ENCODE assay signal across 24 mouse cellular contexts in genomic region chr1:185605996-185606395, GRCm38 (mm10).
DNase-seq lines count a peak whose midpoint lies in the region; ATAC-seq and TF ChIP-seq lines count a peak whose summit lies in the region.
"Had no signal": no experiment of that assay in that cellular context is flagged by ENCODE, and none has a peak within 500 bp of the region (broad histone marks: within the 10 kb centered on the region; RNA-seq: fewer than 3 reads in every experiment).

No protein-coding gene starts in this region.

- no peak for TF ChIP-seq CTCF in kidney, adult 2 months (conservative IDR thresholded peaks at IDR 0.05; ENCODE audit: insufficient read depth, insufficient read length, low read depth, low read length)
- TF ChIP-seq CTCF in liver, adult 2 months (IDR thresholded peaks at IDR 0.05; ENCODE audit: low read depth, low read length) = no peak

- no peak overlapping the region for H3K4me2 ChIP-seq in kidney, embryonic 15.5 days
- H3K4me2 ChIP-seq in liver, embryonic 12.5 days = no peak overlapping the region
- H3K4me2 ChIP-seq: embryonic facial prominence, embryonic 12.5 days; forebrain, embryonic 13.5 days; forebrain, embryonic 15.5 days had no signal

- no peaks in the 10 kb centered on the region for H3K79me2 ChIP-seq in liver, adult 2 months (ENCODE audit: control insufficient read depth, insufficient read depth, low read length)

- no peaks in the 10 kb centered on the region for H3K36me3 ChIP-seq in kidney, adult 2 months (ENCODE audit: control insufficient read depth, insufficient read depth, low read length)
- H3K36me3 ChIP-seq in kidney, embryonic 15.5 days = no peaks in the 10 kb centered on the region
- H3K36me3 ChIP-seq in liver, adult 2 months (ENCODE audit: control insufficient read depth, insufficient read depth, low read length) = no peaks in the 10 kb centered on the region
- no peaks in the 10 kb centered on the region for H3K36me3 ChIP-seq in liver, embryonic 12.5 days
- H3K36me3 ChIP-seq: embryonic facial prominence, embryonic 10.5 days; embryonic facial prominence, embryonic 12.5 days; forebrain, embryonic 15.5 days; G1E had no signal

- 59% methylated on average over 4 of the region's 4 CpGs for WGBS in kidney, adult 2 months
- WGBS in kidney, embryonic 15.5 days = 75% methylated on average over 4 of the region's 4 CpGs
- WGBS in liver, adult 2 months = 81% methylated on average over 4 of the region's 4 CpGs
- WGBS in liver, embryonic 12.5 days (ENCODE audit: insufficient replicate concordance) = 55% methylated on average over 4 of the region's 4 CpGs

- H3K4me1 ChIP-seq in kidney, adult 2 months (ENCODE audit: control insufficient read depth, insufficient read depth, low read length) = peaks cover 7% of the 10 kb centered on the region; the same call in 1 of the 2 replicates
- H3K4me1 ChIP-seq in kidney, embryonic 15.5 days = no peaks in the 10 kb centered on the region
- peaks cover 3% of the 10 kb centered on the region; the same call in 1 of the 2 replicates for H3K4me1 ChIP-seq in liver, adult 2 months (ENCODE audit: control insufficient read depth, insufficient read depth, low read length)
- no peaks in the 10 kb centered on the region for H3K4me1 ChIP-seq in liver, embryonic 12.5 days
- H3K4me1 ChIP-seq: embryonic facial prominence, embryonic 10.5 days; embryonic facial prominence, embryonic 12.5 days; forebrain, embryonic 13.5 days; forebrain, embryonic 15.5 days had no signal

- H3K9me3 ChIP-seq in kidney, embryonic 15.5 days (replicated peaks) = no peaks in the 10 kb centered on the region
- H3K9me3 ChIP-seq in liver, embryonic 12.5 days (replicated peaks) = no peaks in the 10 kb centered on the region
- H3K9me3 ChIP-seq: embryonic facial prominence, embryonic 10.5 days; embryonic facial prominence, embryonic 12.5 days; forebrain, embryonic 13.5 days; forebrain, embryonic 15.5 days; G1E had no signal

- ATAC-seq in kidney, embryonic 15.5 days (replicated peaks; ENCODE audit: low FRiP score) = no peak
- no peak for ATAC-seq in liver, embryonic 12.5 days
- ATAC-seq: activated CD4-positive, CD25-positive, alpha-beta regulatory T cell, adult 4 months; CD4-positive, CD25-positive, alpha-beta regulatory T cell, adult 4 months; forebrain, embryonic 13.5 days; forebrain, embryonic 15.5 days; Patski had no signal

- DNase-seq in heart, adult 11 months = peak; percentile 70
- no peak for DNase-seq in heart, adult 18-20 months
- peak; percentile 56 for DNase-seq in kidney, adult 2 months
- peak; percentile 47 for DNase-seq in liver, adult 2 months (ENCODE audit: extremely low read depth, low read depth, low spot score)
- DNase-seq: adrenal gland, adult 8-10 months; adrenal gland, postnatal 14 days; adrenal gland, postnatal 36 days; B cell, adult 2 months; cerebellum, adult 11-12 months; cerebellum, adult 2 months; cerebellum, adult 9-10 months; cerebellum, postnatal 10 days; cerebellum, postnatal 25 days had no signal

- no peak overlapping the region for H3K9ac ChIP-seq in kidney, embryonic 15.5 days
- H3K9ac ChIP-seq in liver, adult 2 months (ENCODE audit: low read depth, low read length) = no peak overlapping the region
- H3K9ac ChIP-seq in liver, embryonic 12.5 days = no peak overlapping the region
- H3K9ac ChIP-seq: embryonic facial prominence, embryonic 12.5 days; forebrain, embryonic 13.5 days; forebrain, embryonic 15.5 days had no signal

- no peak overlapping the region for H3K27ac ChIP-seq in kidney, adult 2 months (ENCODE audit: insufficient read depth, low read depth, low read length)
- H3K27ac ChIP-seq in kidney, embryonic 15.5 days = no peak overlapping the region
- H3K27ac ChIP-seq in liver, adult 2 months (replicated peaks; ENCODE audit: insufficient read depth, low read depth, low read length) = no peak overlapping the region
- no peak overlapping the region for H3K27ac ChIP-seq in liver, embryonic 12.5 days
- H3K27ac ChIP-seq: embryonic facial prominence, embryonic 10.5 days; embryonic facial prominence, embryonic 12.5 days; forebrain, embryonic 13.5 days; forebrain, embryonic 15.5 days had no signal

- no peaks in the 10 kb centered on the region for H3K27me3 ChIP-seq in kidney, adult 2 months (replicated peaks; ENCODE audit: control insufficient read depth, insufficient read depth, low read length)
- H3K27me3 ChIP-seq in kidney, embryonic 15.5 days = no peaks in the 10 kb centered on the region
- H3K27me3 ChIP-seq in liver, adult 2 months (ENCODE audit: control insufficient read depth, insufficient read depth, low read length) = no peaks in the 10 kb centered on the region
- no peaks in the 10 kb centered on the region for H3K27me3 ChIP-seq in liver, embryonic 12.5 days (replicated peaks)
- H3K27me3 ChIP-seq: CH12.LX; embryonic facial prominence, embryonic 12.5 days; forebrain, embryonic 13.5 days; forebrain, embryonic 15.5 days; Patski had no signal

- TF ChIP-seq POLR2A in kidney, adult 2 months (IDR thresholded peaks at IDR 0.05; ENCODE audit: low read depth, low read length) = no peak
- no peak for TF ChIP-seq POLR2A in liver, adult 2 months (IDR thresholded peaks at IDR 0.05; ENCODE audit: extremely low read depth, insufficient read depth, low read length)

- no peak overlapping the region for H3K4me3 ChIP-seq in kidney, adult 2 months (ENCODE audit: insufficient read depth, low read depth, low read length)
- no peak overlapping the region for H3K4me3 ChIP-seq in kidney, embryonic 15.5 days (replicated peaks)
- H3K4me3 ChIP-seq in liver, adult 2 months (ENCODE audit: insufficient read depth, low read depth, low read length) = no peak overlapping the region
- no peak overlapping the region for H3K4me3 ChIP-seq in liver, embryonic 12.5 days
- H3K4me3 ChIP-seq: embryonic facial prominence, embryonic 10.5 days; embryonic facial prominence, embryonic 12.5 days; forebrain, embryonic 13.5 days; forebrain, embryonic 15.5 days had no signal

Comparison
In these comparisons a context has a peak if more than half of its experiments do, and no peak if none do; other contexts are left out.
1. DNase-seq: peak in heart, adult 11 months (single experiment), kidney, adult 2 months (single experiment) and liver, adult 2 months (single experiment); none in heart, adult 18-20 months (0 of 2).